Mouse (Mus musculus) T-cell, adult 2 months (primary cell): ENCODE measurements around the gene Ncdn.

ENCODE experiments used
- DNase-seq: peaks from one replicate; pipeline ENCODE4 v3.0.0; 2022; ENCODE audit warnings: low spot score

The Ncdn gene

DNA sequence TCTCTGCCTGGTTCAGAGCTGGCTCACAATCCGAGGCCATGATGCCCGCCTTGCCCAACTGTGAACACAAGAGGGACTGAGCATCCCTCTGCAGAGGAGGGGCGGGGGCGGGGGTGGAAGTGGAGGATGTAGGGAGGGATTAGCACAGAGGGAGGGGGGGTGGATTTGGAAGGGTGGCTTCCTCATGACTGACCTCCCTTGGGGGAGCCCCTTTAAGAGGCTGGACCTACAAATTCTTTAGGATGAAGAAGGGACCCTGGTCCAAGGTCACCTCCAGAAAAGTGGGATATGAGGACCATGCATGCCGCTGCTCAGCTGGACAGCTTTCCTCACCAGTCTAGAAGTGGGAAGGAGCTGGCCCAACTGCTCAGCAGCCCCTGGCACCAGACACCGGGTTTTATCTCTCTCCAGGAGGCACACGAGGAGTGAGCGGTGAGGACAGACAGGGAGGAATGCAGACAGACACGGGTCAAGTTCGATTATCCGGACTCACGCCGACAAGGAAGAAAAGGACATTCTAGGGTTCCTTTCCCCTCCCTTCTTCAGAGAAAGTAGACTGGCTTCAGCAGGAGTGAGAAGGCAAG is 1.1 kb downstream of the Ncdn start:
- DNase-seq: no peak

DNA sequence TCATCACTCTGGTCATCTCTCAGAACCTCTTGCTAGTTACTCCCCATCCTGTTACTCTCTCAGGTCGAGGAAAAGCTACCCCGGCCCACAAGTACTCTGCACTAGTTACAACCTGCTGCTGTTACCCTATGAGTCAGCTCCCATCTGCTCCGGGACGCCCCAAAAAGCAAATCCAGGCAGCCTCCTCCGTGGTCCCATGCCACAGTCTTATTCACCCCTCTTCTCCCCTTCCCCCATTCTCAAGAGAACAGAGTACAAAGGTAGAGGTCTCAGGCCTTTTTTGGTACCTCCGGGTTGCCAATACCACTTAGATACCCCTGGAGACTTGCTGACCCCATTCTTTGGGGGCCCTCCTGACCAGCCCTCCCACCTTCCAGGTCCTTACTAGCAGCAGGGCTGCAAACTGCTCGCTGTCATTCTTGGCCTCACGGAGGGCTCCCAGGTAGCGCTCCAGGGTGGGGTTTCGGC is 1.6 kb downstream of the Ncdn start:
- no peak for DNase-seq

DNA sequence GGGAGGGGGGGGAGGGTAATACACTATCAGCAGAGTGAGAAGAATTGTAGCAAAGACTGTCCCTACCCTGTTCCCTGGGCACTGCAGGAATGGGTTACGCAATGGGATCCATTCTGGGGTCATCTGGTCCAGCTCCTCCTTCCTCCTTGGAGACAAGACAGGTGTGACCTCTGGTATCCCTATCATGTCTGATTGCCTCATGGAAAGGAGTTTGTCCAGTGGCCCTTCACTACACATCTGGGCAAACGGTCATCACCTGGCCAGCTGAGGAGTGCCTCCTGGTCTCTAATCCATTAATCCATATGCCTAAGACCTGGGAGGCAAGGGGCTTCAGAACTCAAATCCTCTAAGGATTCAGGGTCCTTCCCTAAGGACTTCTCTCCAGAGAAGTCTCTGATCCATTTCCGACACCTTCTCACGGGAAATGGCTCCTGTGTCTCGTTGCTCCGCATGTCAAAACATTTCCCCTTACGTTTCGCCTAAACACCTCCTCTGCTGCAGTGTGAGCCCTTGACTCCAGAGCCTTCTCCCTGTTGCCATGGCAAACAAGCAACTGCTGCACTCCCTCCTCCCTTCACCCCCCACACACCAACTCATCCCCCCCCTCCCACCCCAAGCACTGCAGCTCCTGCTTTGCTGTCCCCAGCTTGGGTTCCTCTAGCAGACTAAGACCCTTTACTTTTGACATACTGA is 2.2 kb downstream of the Ncdn start:
- DNase-seq: no peak

DNA sequence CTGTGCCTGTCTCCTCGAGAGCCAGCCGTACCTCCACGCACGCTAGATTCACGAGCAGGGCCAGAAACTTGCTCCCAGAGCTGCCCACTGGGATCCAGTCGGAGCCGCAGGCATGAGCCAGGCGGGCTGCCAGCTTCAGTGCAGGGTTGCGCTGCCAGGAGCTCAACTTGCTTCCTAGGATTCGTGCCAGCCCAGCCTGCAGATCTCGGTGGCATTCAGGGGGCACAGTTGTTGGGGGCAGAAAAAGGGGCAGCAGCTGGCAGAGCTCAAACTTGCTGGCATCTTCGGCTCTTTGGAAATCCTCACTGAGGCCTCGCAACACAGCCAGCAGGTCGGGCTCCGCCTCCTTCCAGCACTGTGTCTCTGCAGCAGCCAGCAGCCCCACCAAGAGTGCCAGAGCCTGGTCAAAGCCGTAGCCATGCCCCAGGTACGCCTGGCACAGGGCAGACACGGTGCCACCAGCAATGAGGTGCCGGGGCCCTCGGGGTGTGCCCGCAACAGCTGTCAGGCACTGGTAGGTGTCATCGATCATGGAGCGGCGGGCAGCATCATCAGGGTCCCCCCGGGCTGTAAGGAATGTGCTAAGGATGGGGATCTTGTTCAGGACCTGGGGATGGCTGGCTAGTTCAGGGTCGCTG is 3.1 kb downstream of the Ncdn start:
- DNase-seq: no peak

DNA sequence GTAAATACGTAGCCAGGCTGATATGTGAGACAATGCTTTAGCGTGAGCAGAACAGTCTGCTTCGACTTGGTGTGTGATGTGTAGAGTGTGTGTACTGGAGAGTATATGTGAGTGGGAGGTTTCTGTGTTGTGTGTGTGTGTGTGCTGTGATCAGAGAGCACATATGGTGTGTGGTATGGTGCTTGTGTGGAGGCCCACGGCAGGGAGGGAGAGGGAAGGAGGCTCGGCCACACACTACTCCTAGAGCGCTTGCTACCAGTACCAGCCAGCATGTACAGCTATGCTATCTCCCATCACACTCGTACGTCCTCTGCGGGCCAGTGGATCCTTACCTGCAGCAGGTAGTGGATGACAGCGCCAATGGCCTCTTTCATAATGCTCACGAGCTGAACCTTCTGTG is 3.7 kb downstream of the Ncdn start:
- no peak for DNase-seq

DNA sequence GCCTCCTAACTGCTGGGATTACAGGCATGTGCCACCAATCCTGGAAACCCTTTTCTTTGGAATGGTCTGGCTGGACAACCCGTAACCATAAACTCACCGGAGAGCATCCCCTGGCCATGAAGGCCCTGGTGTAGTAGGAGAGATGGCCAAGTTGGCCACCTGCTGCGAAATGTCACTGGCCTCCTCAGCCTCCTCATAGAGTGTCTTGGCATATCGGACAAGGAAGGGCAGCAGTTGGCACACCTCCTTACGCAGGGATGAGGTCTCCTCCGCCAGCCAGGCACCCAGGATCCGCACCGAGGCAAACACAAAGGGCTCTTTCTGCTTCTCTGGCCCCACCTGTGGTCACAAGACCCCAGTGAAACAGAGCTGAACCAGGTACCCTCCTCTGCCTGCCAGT is 4.9 kb downstream of the Ncdn start:
- no peak for DNase-seq

DNA sequence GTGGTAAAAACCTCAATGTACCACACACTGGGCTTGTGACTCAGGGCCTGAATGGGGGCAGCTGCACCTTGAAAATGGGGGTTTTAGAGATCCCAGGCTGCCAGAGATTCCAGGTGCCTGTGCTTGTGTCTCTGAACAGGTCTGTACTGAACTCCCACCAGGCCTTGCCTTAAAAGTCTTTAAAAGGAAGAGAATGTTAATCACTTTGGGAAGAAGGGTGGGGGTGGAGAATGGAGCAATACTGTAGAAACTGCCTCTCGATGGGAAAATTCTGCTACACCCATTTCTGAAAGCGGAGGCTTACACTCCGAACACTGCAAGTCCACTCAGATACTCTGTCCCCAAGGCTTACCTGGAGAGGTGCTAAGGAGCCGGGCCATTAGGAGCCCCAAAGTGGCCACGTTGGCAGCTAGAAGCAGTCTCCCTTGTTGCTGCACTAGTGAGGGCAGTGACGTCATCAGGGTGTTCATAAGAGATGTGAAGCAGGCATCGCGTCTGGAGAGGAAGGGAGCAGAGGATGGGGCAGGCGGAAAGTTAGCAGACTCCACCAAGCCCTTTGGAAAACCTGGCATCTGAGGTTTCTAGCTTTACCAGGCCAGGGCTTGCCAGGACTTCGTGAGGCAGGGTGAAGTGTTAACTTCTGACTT is 6.9 kb downstream of the Ncdn start:
- DNase-seq: no peak

DNA sequence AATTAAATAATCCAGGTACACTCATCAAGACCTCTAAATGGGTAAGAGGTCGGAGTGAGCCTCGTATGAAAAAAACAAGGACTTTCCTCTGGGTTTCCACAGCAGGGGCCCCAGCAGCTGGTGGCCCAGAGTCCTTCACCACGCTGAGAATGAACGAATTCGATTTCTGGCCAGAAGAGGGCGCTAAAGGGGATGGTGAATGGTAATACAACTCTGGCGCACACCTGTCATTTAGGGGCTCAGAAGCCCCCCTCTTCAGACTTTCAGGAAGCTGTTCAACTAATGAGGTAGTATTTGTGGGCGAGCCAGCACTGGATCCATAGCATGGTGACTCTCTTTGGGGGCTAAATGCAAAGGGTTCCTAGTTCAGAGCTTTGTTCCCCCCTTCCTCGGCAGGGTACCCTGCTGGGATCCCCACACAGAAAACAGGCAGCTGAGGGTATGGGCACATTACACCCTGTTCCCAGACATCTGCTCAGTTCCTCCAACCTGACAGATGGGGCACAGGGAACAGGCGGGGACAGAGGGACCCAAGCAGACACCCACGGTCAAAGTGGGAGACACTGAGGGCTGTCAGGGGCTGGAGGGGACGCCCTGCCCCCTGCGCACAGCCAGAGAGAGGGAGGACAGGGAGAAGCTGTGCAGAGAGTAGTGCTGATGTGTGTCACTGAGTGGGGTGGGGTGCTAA is 7.6 kb downstream of the Ncdn start:
- DNase-seq: peak; percentile 55

DNA sequence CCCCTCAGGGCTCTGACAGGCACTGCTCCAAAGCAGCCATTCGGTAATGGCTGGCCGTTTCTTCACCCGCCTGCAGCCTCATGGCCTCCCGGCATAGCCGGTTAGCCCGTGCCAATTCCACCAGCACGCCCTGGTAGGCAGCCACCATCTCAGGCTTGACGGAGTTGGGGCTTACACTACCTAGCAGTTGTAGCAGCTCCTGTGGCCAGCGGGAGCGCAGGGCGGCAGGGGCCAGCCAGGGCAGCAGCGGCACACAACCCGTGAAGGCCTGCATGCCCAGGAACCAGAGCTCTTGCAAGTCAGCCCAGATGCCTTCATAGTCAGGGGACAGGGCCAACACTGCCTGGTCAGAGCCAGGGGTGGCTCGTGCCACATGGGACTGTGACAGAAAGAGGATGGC is 8.4 kb downstream of the Ncdn start:
- no peak for DNase-seq

DNA sequence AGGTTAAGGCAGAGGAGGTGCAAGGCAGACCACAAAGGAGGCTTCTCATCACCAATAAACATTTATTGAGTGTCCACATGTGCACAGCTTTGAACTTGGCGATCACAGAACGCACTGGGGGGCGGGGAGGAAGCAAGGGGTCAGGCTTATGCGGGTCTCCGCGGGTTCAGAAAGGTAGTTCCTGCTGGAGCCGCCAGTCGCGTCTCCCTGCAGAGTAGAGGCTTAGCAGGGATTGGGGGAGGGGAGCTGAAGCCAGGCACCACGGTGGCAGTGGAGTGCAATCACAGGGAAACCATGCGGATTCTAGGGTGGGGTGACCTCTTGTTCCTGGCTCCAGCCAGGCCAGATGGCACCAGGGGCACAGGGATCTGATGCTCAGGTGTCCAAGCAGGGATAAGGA is 9.5 kb downstream of the Ncdn start:
- no peak for DNase-seq

DNA sequence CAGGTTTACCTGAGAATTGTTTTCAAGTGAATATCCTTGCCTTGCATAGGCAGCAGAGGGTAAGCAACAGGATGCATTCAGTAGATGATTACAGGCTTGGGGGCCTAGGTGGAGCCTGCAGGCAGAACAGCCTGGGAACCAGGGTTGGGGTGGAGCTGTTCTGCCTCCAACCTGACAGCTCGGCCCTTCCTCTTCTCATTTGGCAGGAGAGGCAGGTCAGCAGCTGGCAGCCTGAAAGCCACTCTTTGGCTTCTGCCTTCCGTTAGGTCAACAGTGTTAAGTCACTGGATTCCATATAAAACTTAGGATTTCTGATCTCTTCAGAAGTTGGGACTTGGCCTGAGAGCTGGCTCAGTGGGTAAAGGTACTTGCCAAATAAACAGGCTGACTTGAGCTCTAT is 10.3 kb downstream of the Ncdn start:
- no peak for DNase-seq

DNA sequence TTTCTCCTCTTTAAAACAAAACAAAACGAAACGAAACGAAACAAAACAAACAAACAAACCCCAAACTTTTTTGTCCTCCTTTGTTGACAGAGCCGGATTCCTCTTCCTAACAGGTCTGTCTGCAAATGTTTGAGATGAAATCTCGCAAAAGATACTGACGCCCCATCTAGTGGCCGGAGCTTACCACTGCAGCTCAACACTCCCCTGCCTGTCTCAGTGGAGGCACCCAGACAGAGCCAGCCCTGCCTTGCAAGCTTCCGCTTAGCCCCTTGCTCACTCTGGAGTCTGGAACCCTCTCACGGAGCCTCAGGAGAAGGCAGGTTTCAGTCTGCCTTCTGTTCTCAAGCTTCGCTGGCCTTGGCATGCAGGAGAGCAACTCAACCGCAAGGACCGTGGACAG is 11.8 kb downstream of the Ncdn start:
- DNase-seq: peak; percentile 75

DNA sequence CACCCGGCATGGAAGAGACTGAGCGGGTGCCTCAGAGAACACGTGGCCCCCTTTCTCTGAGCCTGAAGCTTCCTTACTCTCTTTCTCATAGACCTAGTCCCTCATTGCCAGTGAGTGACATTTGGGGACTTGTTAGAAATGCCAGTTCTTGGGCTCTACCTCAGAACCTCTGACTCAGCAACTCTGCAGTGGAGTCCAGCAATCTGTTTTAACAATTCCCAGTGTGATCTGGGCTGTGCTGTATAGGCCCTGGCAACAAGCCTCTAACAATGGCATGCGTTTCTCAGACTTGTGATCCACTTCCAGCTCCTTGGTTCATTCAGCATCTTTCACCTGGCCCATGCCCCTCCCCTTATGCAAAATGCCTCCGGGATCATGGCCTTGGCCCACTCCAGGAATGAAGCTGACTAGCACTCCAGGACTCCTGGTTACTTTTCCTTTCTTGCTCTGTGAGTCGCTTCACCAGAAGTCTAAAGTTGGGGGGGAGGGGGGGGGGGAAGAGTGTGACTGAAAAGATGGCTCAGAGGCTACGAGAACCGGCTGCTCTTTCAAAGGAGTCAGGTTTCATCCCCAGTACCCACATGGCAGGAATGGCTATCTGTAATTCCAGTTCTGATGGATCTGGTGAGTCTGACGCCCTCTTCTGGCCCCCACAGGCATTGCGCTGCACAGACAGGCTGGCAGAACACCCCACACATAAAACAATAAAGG is 13.1 kb downstream of the Ncdn start:
- no peak for DNase-seq

DNA sequence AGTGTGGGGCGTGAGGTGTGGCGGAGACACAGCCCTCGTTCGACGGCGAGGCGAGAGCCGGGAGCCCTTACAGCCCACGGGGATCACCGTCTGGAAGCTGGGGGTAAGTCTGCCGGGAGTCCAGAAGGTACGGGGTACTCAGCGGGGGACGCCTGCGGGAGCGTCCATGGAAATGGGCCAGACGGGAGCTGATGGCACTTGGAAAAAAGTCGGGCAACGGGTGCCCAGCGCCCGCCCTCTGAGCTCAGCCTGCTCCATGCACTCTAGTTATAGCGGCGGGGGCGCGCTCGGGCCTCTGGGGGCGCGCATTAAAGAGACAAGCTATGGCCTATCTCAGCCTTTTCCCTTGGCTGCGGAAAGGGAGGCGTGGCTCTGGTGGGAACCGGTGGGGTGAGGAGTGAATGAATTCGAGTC is 17.2 kb downstream of the Ncdn start, which contains the start of gene Tfap2e:
Gene Tfap2e, minus strand, starts transcription at position 240 of the 414 bp plus-strand sequence.
- no peak for DNase-seq

DNA sequence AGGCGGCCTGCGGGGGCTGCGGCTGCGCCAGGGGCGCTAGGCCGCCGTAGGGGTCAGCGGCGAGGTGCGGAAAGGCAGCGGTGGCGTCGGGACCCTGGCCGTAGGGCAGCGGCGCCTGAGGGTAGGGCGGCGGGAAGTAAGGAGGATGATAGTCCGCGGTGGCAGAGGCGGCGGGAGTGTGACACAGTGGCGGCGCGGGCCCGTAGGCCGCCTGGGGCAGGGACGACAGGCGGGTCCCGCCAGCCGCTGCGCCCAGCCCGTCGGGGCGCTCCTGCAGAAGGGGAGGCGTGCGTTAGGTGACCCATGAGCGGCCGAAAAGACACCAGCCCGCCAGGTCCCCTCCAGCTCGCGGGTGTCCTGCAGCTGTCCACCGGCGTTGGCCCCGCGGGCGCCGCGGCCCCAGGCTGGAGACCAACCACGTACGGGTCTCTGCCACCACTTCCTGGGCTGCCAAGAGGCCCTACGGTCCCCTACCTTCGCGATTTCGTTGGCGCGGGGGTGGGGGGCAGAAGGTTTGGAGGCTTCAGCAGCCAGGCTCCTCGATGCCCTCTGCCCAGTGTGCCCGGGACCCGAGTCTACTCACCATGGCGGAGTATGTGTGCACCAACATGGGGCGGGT is 17.7 kb downstream of the Ncdn start:
- no peak for DNase-seq

DNA sequence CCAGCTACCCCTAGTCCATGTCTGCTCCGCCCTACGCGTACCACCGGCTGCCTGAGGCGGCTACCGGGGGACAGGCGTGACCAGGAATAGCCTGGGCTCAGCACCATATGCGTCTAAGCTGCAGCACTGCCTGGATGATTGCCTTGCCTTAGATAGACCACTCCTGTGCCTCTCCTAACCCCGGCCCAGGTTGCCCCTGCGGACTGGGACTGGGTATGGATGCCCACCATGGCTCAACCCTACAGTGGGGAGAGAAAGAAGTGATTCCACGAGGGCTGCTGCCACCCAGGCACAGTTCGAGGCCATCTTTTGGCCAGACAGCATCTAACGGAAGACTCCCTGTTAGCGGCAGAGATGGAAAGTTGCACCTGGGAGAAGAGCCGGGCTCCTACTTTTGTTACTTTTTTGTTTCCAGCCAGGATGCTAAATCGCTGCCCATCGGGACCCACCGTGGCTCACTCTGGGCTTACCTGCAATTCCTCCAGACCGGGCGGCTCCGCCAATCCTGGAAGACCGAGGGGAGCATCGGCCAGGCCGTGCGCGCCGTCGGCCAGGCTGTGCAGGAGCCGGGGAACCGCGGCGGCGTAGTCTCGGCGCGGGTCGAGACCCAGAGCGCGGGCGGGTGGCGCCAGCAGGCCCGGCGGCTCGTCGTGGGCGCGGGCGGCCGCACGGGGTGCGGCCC is 18.4 kb downstream of the Ncdn start:
- DNase-seq: no peak

DNA sequence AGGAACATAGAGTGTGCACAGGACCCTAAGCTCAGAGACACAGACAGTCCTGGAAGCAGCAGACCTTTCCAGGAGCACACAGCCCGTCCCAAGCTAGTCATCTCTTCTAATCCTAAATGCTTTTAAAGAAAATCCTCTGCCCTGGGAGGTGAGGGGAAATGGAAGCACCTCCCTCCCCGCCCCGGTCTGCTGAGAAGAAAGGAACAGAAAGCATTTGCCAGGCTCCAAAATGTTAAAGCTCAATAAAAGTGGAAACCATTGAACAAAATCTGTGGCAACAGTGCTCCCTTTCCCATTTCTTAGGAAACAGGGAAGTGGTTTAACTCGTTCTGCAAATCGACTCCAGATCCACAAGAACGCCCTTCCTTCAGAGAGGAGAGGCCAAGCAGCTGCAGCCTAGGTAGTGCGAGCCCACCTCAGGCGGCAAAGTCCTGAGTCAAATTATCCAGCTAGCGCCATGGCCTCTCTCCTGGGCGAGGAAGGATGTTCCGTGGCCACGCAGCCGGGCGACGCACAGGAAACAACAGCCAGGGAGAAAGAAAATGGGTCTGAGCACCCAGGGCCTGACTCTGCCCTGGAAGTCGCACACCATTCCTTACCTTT is 19.1 kb downstream of the Ncdn start:
- no peak for DNase-seq

DNA sequence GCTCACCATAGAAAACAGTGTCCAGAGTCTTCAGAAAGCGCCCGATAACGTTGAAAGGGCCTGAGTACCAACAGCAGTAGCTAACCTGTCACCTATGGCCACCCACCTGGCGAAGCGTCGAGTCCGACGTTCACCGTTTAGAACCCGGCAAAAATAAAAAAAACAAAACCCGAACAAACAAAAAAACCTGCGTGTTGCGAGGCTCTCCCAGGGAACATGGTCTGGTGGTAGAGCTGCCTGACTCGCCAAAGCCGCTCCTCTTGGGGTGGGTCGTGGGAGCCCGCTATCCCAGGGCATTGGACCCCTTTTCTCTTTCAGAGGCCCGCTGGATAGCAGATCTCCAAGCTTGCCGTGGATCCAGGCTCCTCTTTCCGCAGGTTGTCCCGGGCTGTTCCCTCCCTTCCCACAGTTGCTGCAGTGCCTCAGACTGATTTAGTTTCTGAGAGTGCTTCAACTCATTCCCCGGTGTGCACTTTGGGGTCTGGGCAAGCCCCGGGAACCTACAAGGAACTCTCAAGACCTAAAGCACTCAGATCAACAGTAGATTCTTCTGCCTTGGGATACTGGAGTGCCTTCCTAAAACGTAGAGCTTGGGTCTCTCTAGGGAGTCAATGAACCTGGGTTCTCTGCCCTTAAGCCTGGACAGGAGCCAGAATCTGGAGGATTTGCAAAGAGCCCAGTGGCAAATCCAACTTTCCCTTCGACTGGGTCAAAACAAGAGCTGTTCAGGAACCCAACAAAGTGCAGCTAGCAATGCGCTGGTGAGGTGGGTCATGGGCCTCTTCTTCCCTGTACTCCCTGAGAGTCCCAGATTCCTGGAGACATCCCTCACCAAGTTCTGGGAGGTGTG is 20.5 kb downstream of the Ncdn start:
- DNase-seq: no peak

DNA sequence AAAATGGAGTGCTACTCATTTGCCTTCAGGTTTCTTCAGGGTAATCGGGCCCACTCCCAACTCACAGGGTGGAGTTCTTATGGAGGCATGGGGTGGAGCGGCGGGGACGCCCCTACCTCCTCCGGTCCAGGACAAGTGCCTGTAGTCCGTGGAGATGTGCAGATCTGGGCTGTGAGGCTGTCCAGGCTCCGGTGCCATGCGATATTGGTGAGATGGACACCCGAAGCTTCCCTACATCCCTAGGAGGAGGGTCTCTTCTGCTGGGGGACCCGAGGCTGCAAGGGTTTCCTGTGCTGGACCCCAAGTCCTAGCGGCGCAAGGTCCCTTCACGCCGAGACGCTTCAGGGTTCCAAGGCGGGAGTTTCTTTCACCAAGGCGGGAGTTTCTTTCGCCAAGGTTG is 21.1 kb downstream of the Ncdn start:
- no peak for DNase-seq
